Mouse (Mus musculus) adrenal gland, adult 8-10 months (tissue): ENCODE measurements at regions not wholly inside any gene's neighbourhood (a gene's known extent, or its start where the extent isn't known, plus 50 kb on each side); places are given as distances from the start of the nearest gene placed in this dataset.

ENCODE experiments used
- DNase-seq: peaks from one replicate; pipeline ENCODE4 v3.0.0; 2022

DNA sequence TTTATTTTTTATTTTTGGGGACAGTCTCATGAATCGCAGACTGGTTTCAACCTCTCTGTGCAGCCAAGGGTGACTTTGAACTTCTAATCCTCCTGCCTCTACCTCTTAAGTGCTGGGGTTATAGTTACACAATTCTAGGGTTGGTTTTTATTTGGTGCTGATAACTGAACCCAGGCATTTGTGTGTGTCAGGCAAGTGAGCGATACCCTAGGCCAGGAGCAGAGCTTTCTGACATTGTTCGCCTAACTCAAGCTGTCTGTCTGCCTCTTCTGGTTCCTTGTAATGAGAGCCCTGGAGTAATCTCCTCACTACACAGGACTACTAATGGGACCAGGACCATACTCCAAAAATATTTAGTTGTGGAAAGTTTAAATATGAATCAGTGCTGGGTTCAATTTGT, 281.1 kb downstream of the Maf start:
- DNase-seq: no peak

DNA sequence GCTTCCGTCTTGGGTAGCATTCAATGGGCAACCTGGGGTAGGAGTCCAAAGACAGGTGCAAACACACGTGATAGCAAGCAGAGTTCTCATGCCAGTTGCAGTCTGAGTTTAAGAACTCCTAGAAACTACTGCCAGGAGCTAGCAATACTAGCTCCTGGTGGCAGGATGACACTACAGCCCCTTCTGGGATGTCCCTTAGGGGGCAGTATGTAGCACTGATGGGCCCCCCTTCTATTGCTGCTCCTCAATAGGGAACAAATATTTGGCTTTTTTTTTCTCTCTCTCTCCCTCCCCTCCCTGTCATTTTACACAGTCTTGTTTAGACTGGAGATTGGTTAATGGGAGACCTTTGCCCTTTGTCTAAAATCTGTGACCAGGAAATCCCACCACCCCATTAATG, 282.2 kb downstream of the Maf start:
- no peak for DNase-seq

DNA sequence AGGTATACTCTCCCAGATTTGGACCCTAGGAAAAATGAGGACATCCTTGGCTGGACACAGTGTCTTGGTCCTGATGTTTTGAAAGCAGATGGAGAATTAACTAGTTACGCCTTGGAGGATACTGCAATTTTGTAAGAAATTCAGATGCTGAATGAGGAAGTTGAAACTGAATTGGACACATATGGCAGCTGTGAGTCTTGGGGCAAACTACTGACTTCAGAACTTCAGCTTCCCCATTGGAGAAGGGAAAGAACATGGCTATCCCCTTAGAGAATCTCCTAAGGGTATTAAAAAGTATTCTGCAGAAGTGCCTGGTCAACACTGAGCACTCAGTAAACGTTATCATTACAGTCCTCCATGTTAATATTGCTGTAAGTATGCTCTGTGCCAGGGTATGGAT, 283.9 kb downstream of the Maf start:
- DNase-seq: no peak

DNA sequence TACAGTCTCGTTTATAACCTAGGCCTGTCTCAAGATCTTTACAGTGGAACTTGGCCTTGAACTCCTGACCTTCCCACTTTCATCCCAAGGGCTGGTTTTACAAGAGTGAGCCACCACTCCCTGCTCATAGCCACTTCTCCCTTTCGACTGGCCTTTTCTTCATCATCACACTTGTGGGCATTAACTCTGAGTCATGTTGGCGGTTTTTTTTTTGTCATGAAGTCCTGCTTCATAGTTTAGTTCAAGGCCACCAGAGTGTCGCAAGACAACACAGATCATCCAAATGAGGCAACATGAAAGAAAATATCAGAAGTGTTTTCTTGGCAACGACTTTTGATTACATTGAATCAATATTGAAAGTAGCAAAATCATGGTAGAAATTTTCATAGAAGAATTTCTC, 284.5 kb downstream of the Maf start:
- DNase-seq: peak; percentile 59

DNA sequence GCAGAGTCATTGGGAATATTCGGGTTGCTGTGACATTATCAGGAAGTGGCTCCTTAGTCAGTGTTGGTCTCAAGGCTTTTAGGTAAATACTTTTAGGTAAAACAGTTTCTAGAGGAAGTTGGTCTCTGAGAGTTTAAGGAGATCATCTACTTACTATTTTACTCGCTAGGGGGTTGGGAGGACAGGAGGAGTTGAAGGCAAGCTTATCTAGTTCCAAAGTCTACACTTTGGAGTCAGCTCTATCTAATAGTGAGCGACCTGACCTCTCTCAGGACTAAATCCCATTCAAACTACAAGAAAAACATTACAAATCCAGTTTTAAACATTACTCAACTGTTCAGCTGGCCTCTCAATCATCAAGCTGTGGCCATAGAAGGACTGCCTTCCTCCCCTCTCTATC, 287.1 kb downstream of the Maf start:
- no peak for DNase-seq

DNA sequence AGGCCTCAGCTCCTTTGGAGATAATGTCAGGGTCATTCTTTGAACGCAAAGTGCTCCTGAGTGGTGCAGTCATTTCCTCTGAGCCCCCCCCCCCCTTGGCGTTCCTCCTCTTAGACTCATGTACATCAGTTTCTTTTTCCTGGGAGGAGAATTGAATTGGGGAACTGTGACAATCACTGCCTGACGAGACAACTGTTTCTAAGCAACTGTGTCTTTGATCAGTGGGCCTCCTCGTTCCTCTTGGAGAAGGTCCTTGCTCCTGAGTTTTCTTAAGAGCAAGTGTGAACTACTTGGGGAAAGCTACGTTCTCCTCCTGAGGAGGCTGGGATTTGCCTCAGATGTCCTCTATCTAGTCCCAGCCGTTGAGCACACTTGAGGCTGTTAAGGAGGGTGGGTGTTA, 287.5 kb downstream of the Maf start:
- no peak for DNase-seq

DNA sequence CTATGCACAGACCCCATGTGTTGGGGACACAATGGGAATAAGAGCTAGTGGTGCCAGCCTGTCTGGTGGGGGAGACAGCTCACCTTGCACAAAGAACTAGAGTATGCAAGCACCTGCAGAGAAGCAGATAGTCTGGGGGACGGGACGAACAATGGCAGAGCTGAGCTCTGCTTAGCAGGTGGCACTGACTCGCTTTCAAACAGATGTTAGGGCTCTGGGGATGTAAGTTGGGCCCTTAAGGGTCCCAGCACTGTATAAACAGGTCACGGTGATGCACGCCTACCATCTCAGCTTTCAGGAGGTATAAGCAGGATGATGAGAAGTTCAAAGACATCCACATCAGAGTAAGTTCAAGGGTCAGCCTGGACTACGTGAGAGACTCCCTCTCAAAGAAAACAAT, 289.5 kb downstream of the Maf start:
- DNase-seq: no peak

DNA sequence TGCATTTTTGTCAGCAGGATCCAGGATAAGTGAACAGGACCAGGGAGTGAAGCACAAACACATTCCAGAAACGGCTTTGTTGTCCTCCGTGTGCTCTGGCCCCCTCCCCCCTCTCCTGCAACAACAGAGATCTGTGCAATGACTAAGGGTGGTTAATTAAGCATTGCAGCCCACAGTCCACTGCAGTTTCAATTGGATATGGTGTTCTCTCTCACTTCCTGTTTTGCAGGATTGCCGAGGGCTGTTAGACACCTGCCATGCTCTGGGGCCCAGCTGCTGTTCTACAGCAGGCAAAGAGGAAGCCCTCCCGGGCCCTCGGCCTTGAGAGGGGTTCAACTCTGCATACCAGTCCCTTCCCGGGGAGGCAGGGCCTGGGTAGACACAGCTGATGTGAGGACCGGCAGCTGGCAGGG, 293.5 kb downstream of the Maf start:
- DNase-seq: peak; percentile 44

DNA sequence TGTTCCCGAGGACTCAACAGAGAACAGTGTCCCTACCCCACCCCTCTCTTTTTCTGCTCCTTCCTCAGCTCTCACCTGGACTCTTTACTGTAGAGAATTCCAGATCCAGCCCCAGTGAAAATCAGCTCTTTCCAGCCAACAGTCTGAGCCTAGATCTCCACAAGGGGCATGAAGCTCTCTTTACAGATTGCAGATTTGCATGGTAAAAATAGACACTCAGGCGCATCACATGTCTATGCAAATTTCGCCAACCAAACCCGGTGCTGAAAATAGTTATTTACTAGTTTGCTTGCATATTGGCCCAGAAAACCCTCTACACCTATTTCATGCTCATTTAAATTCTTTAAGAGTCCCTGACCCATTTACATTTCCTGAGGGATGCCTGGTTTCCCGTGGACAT, 295.8 kb downstream of the Maf start:
- DNase-seq: no peak

DNA sequence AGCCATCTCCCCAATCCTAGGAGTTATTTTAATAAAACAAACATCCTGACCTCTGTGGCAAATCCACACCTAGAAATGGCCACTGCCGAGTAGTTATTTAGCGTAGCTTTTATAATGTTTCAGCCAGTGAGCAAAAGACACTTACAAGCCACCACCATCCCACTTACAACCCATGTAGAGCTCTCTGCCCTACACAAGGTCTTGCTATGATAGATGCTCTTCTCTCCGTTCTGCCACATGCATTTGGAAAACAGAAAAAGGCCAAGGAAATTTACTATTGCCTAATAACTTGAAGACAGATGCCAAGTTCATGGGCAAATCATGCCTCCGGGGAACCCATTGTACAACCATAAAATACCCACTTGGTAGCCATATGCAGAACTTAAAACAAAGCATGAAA, 296.5 kb downstream of the Maf start:
- DNase-seq: no peak

DNA sequence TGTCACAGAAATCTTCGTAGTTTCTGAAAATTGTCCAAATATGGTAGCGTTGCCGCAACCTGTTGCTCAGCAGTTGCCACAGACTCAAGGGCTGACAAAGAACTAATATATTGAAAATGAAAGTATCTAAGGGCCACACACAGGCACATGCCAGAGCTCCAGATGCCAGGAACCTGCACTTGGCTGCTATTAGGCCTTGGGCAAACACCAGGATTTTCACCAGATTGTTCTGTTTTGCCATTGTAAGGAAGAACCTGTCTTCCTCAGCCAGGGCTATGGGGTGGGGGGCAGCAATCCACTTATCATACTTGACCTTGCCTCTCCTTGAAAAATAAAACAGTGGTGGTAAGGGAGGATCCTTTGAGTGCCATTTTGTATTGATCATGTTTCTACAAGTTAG, 297.4 kb downstream of the Maf start:
- no peak for DNase-seq

DNA sequence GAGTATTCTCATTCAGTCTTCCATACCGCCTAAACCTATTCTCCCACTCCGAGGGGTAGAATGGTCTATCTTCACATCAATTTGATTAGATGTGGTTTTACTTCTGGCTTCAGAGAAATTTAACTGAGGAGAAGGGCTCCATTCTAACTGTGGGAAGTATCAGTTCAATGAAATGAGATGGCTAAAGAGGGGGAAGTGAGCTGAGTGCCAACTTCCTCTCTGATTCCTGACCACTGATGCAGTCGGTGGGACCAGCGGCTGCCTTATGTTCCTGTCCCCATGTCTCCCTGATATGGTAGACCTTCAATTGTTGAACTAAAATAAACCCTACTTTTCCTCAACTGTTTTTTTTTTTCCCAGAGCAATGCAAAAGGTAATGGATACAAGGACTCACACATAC, 300.1 kb downstream of the Maf start:
- no peak for DNase-seq

DNA sequence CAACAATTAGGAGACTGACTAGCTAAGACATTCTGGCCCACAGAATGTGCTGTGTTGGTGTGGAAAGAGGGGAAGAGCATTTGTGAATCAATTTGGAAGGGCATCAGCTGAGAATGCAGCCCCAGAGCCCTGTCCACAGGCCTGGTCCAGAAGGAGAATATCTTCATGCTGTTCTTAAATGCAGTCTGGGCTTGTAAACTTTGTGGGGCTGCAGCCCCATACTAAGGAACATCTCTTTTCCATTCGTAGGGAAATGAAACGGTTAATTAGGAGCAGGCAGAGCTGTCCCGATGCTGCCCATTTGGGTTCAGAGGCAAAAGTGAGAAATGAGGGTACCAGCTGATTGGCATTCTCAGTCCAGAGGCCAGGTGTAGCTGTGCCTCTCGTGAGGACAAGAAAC, 304.0 kb downstream of the Maf start:
- DNase-seq: no peak

DNA sequence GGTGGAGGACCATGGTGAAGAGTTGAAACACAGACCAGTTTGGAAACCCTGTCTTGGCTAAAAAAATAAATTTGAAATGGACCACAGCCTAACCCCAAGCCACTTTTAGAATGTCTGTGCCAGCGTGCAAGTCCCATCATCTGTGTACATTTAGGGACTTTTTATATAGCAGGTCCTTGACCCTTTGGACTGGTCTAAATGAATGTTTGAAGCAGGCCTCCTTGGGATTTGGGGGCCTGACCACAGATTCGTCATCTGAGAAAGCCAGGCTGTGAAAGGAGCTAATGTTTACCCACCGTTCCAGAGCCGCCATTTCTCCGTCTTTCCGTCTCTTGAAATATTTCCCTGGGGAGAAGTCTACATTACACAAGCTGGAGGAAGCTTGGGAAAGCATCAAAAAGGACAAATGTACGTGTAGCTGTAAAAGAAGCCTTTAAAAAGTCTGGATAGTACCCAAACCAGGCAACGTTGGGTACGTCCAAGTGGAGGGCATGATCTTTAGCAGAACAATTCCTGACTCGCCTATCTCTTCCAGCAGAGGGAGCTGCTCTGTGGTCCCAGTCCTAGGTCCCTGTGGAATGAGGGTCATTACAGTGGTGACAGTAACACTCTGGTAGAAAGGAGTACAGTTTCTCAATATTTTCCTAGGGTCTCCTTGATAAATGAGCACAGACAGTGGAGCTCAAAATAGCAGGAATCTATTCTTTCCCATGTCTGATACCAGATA, 305.0 kb downstream of the Maf start:
- peak; percentile 33 for DNase-seq
